Mouse (Mus musculus) MEL (cell line): ENCODE data around the gene Spsb2. TPM values are rescaled to one million over a fixed set of nuclear protein-coding genes. Genes with fewer than 3 reads are reported as not detected.

Source experiments
- DNase-seq: peaks from one replicate; pipeline ENCODE4 v3.0.0; 2011; ENCODE audit warnings: low read depth, low spot score
- H3K27ac ChIP-seq: 2 replicates; pipeline ENCODE4 v1.5.1; 2012; ENCODE audit warnings: low read depth, mild to moderate bottlenecking, control low read depth, low read length, moderate library complexity; ENCODE audit not compliant: control insufficient read depth
- H3K27me3 ChIP-seq, 2 experiments: fragments of 150-350 bp in 1 of 2; sonication (generic) in 1 of 2; 2 replicates each; pipeline ENCODE4 v1.6.1; 2012; ENCODE audit warnings: low read length in 2 of 2, mild to moderate bottlenecking in 2 of 2, improper control_type of control experiment in 1 of 2, moderate library complexity in 1 of 2; ENCODE audit not compliant: insufficient read depth in 2 of 2, control insufficient read depth in 1 of 2
- H3K36me3 ChIP-seq, 2 experiments: 2 replicates each; pipeline ENCODE4 v1.6.1; 2012 to 2014; ENCODE audit warnings: low read length in 2 of 2, improper control_type of control experiment in 1 of 2, inconsistent platforms in 1 of 2, mild to moderate bottlenecking in 1 of 2; ENCODE audit not compliant: insufficient read depth in 2 of 2, control insufficient read depth in 1 of 2
- H3K4me1 ChIP-seq, 2 experiments: fragments of 150-350 bp in 1 of 2; sonication (generic) in 1 of 2; 2 replicates each; pipeline ENCODE4 v1.6.1; 2012; ENCODE audit warnings: low read length in 2 of 2, improper control_type of control experiment in 1 of 2, mild to moderate bottlenecking in 1 of 2; ENCODE audit not compliant: insufficient read depth in 2 of 2, control insufficient read depth in 1 of 2
- H3K4me3 ChIP-seq, 2 experiments: fragments of 150-350 bp in 1 of 2; sonication (generic) in 1 of 2; 2 replicates each; pipeline ENCODE4 v1.5.1; 2012; ENCODE audit warnings: low read depth in 2 of 2, low read length in 2 of 2, mild to moderate bottlenecking in 2 of 2, moderate library complexity in 2 of 2, control low read depth in 1 of 2, improper control_type of control experiment in 1 of 2; ENCODE audit not compliant: control insufficient read depth in 1 of 2, insufficient read depth in 1 of 2
- H3K79me2 ChIP-seq: 2 replicates; pipeline ENCODE4 v1.6.1; 2012; ENCODE audit warnings: mild to moderate bottlenecking, low read length, moderate library complexity; ENCODE audit not compliant: control insufficient read depth, poor library complexity, insufficient read depth
- H3K9ac ChIP-seq: 2 replicates; pipeline ENCODE4 v1.6.1; 2012; ENCODE audit warnings: low read depth, mild to moderate bottlenecking, control low read depth, low read length, moderate library complexity; ENCODE audit not compliant: control insufficient read depth, poor library complexity, severe bottlenecking
- H3K9me3 ChIP-seq: fragments of 150-350 bp; sonication (generic); replicated peaks from 2 replicates; pipeline ENCODE4 v1.6.1; 2012; ENCODE audit warnings: mild to moderate bottlenecking, low read length, improper control_type of control experiment, moderate library complexity; ENCODE audit not compliant: insufficient read depth
- BHLHE40 ChIP-seq: IDR thresholded peaks from 2 replicates; pipeline ENCODE4 v1.6.1; 2012; ENCODE audit warnings: low read depth, mild to moderate bottlenecking, inconsistent platforms, low read length, improper control_type of control experiment, borderline replicate concordance
- CHD2 ChIP-seq: IDR thresholded peaks from 2 replicates; pipeline ENCODE4 v1.6.1; 2011; ENCODE audit warnings: low read length, improper control_type of control experiment
- ELF1 ChIP-seq: IDR thresholded peaks from 2 replicates; pipeline ENCODE4 v1.6.1; 2014; ENCODE audit warnings: low read depth, mild to moderate bottlenecking, inconsistent platforms, low read length, improper control_type of control experiment, moderate library complexity
- EP300 ChIP-seq, 2 experiments: IDR thresholded peaks; 2 replicates each; pipeline ENCODE4 v1.6.1; 2011; ENCODE audit warnings: improper control_type of control experiment in 2 of 2, low read length in 2 of 2, low read depth in 1 of 2, mild to moderate bottlenecking in 1 of 2
- ETS1 ChIP-seq: IDR thresholded peaks from 2 replicates; pipeline ENCODE4 v1.6.1; 2012; ENCODE audit warnings: low read depth, mild to moderate bottlenecking, inconsistent platforms, low read length, improper control_type of control experiment, moderate library complexity
- GABPA ChIP-seq: IDR thresholded peaks from 2 replicates; pipeline ENCODE4 v1.6.1; 2012; ENCODE audit warnings: low read depth, mild to moderate bottlenecking, inconsistent platforms, low read length, improper control_type of control experiment, moderate library complexity
- GATA1 ChIP-seq: IDR thresholded peaks from 2 replicates; pipeline ENCODE4 v1.6.1; 2011; ENCODE audit warnings: low read depth, low read length, improper control_type of control experiment
- HCFC1 ChIP-seq: IDR thresholded peaks from 2 replicates; pipeline ENCODE4 v1.6.1; 2012; ENCODE audit warnings: low read depth, mild to moderate bottlenecking, inconsistent platforms, low read length, improper control_type of control experiment, moderate library complexity
- JUND ChIP-seq: IDR thresholded peaks from 2 replicates; pipeline ENCODE4 v1.6.1; 2011; ENCODE audit warnings: low read depth, mild to moderate bottlenecking, improper control_type of control experiment, low read length
- MAZ ChIP-seq: IDR thresholded peaks from 2 replicates; pipeline ENCODE4 v1.6.1; 2012; ENCODE audit warnings: low read depth, mild to moderate bottlenecking, inconsistent platforms, low read length, improper control_type of control experiment
- MXI1 ChIP-seq: IDR thresholded peaks from 2 replicates; pipeline ENCODE4 v1.6.1; 2011; ENCODE audit warnings: mild to moderate bottlenecking, low read depth, low read length, improper control_type of control experiment
- MYC ChIP-seq: IDR thresholded peaks from 2 replicates; pipeline ENCODE4 v1.6.1; 2011; ENCODE audit warnings: low read depth, mild to moderate bottlenecking, low read length, improper control_type of control experiment, moderate library complexity
- NELFE ChIP-seq: IDR thresholded peaks from 2 replicates; pipeline ENCODE4 v1.6.1; 2011; ENCODE audit warnings: low read depth, low read length, improper control_type of control experiment
- POLR2AphosphoS2 ChIP-seq: IDR thresholded peaks from 2 replicates; pipeline ENCODE4 v1.6.1; 2011; ENCODE audit warnings: low read length, improper control_type of control experiment
- POLR2AphosphoS5 ChIP-seq: IDR thresholded peaks from 2 replicates; pipeline ENCODE4 v1.6.1; 2012; ENCODE audit warnings: low read depth, borderline replicate concordance, mild to moderate bottlenecking, inconsistent platforms, low read length, moderate library complexity, mixed read lengths
- RAD21 ChIP-seq: IDR thresholded peaks from 2 replicates; pipeline ENCODE4 v1.6.1; 2011; ENCODE audit warnings: mild to moderate bottlenecking, low read depth, low read length, improper control_type of control experiment
- RCOR1 ChIP-seq: IDR thresholded peaks from 2 replicates; pipeline ENCODE4 v1.6.1; 2012; ENCODE audit warnings: low read depth, mild to moderate bottlenecking, inconsistent platforms, low read length, improper control_type of control experiment
- SIN3A ChIP-seq: IDR thresholded peaks from 2 replicates; pipeline ENCODE4 v1.6.1; 2012; ENCODE audit warnings: low read length, improper control_type of control experiment, inconsistent platforms
- SMC3 ChIP-seq: IDR thresholded peaks from 2 replicates; pipeline ENCODE4 v1.6.1; 2011; ENCODE audit warnings: low read depth, low read length, improper control_type of control experiment
- TCF12 ChIP-seq: IDR thresholded peaks from 2 replicates; pipeline ENCODE4 v1.6.1; 2014; ENCODE audit warnings: low read depth, mild to moderate bottlenecking, inconsistent platforms, low read length, improper control_type of control experiment, moderate library complexity
- UBTF ChIP-seq: IDR thresholded peaks from 2 replicates; pipeline ENCODE4 v1.6.1; 2012; ENCODE audit warnings: low read depth, mild to moderate bottlenecking, inconsistent platforms, low read length, improper control_type of control experiment, moderate library complexity, borderline replicate concordance; ENCODE audit not compliant: insufficient read depth
- USF1 ChIP-seq: IDR thresholded peaks from 2 replicates; pipeline ENCODE4 v1.6.1; 2014; ENCODE audit warnings: low read depth, mild to moderate bottlenecking, inconsistent platforms, low read length, improper control_type of control experiment, moderate library complexity
- USF2 ChIP-seq, 2 experiments: IDR thresholded peaks; 2 replicates each; pipeline ENCODE4 v1.6.1; 2011 to 2012; ENCODE audit warnings: improper control_type of control experiment in 2 of 2, low read length in 2 of 2, borderline replicate concordance in 1 of 2, inconsistent platforms in 1 of 2, low read depth in 1 of 2, mild to moderate bottlenecking in 1 of 2; ENCODE audit not compliant: insufficient read depth in 1 of 2
- ZC3H11A ChIP-seq: IDR thresholded peaks from 2 replicates; pipeline ENCODE4 v1.6.1; 2012; ENCODE audit warnings: low read depth, mild to moderate bottlenecking, inconsistent platforms, low read length, improper control_type of control experiment
- ZMIZ1 ChIP-seq: IDR thresholded peaks from 2 replicates; pipeline ENCODE4 v1.6.1; 2012; ENCODE audit warnings: low read depth, mild to moderate bottlenecking, inconsistent platforms, low read length, improper control_type of control experiment, moderate library complexity
- ZNF384 ChIP-seq: IDR thresholded peaks from 2 replicates; pipeline ENCODE4 v1.6.1; 2012; ENCODE audit warnings: low read depth, mild to moderate bottlenecking, inconsistent platforms, low read length, improper control_type of control experiment
- polyA plus RNA-seq, 2 experiments: library from polyadenylated mRNA; stranded (reverse) in 1 of 2; unstranded in 1 of 2; fragments of >175 nt in 1 of 2; fragments of >200 nt in 1 of 2; gene quantifications; 2 replicates each; pipeline versions ENCODE4 v1.2.1 to v1.2.4; 2012; ENCODE audit warnings: low replicate concordance in 2 of 2, low read depth in 1 of 2; ENCODE audit not compliant: insufficient read length in 2 of 2, insufficient read depth in 1 of 2, missing spikeins in 1 of 2
- total RNA-seq: library from RNA; depleted of rRNA; stranded (reverse); fragments of 300-350 nt; gene quantifications from 2 replicates; pipeline ENCODE4 v1.2.3, GENCODE M21; 2012

Gene Spsb2
- total and polyA plus RNA-seq, 3 experiments: 7.3 to 7.7 TPM; not detected in 1

- no peaks in the 10 kb centered on the region; the same call in 1 of the 2 replicates for H3K79me2 ChIP-seq
- TF ChIP-seq MXI1 (no peak), UBTF (peak; percentile 4; the same call in 1 of the 2 replicates), BHLHE40 (no peak)
- peak overlapping the region; percentile 71 for H3K9ac ChIP-seq
- no peaks in the 10 kb centered on the region for H3K9me3 ChIP-seq
- H3K27ac ChIP-seq: no peak overlapping the region
- peaks cover 0 to 15% of the 10 kb centered on the region in 2 experiments; a peak in 2 of 4 replicates for H3K4me1 ChIP-seq
- peak; percentile 61 for DNase-seq
- peak overlapping the region; percentile 75 to 80 for H3K4me3 ChIP-seq
- H3K27me3 ChIP-seq: peaks cover 0 to 2% of the 10 kb centered on the region in 2 experiments; a peak in 1 of 4 replicates
- H3K36me3 ChIP-seq: peaks cover 0 to 6% of the 10 kb centered on the region in 2 experiments; a peak in 1 of 4 replicates
These were observed 39.8 kb upstream of the Spsb2 start for GRCm38 (mm10) chr6:124768704-124769044.

DNA sequence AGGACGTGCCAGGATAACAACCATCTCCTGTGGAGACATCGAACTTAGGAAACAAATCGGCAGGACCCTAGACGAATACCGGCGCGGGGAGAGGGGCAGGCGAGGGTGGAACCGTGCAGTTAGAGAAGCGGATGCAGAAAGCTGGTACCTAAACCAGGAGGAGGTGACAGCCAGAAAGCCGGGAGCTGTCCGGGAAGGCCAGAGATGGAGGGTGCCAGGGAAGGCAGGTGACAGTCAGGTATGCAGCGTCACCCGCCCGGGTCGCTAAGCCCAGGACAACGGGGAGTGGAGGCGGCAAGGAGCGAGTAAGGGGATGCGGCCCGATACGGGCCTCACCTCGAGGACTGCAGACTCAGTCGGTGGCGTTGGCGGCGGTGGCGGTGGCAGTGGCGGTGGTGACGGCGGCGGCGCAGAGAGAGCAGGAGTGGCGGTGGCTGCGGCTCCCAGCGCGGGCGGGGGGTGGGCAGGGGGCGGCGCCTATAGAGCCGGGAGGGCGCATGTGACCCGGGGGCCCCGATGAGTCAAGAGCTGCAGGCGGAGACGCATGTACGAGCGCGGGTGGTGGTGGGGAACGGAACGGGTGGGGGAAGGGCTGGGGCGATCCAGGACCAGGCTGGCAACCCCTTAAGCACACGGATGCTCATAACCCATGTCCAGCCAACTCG is 39.2 kb upstream of the Spsb2 start, which contains the start of gene Eno2:
Gene Eno2, minus strand, starts transcription at position 573 of the 665 bp plus-strand sequence.
- peak within 1 kb of the TSS; percentile 75 to 80 for H3K4me3 ChIP-seq
- H3K27ac ChIP-seq: no peak within 1 kb of the TSS; the same call in 1 of the 2 replicates

More for the DNA sequence above, 39.2 kb upstream of the Spsb2 start, which contains the start of gene Eno2:
- peaks cover 1 to 2% of the 10 kb centered on the region in 2 experiments; a peak in 3 of 4 replicates for H3K27me3 ChIP-seq
- no peaks in the 10 kb centered on the region; the same call in 1 of the 2 replicates for H3K79me2 ChIP-seq
- H3K9ac ChIP-seq: peak within 1 kb of the TSS; percentile 71
- no peak for TF ChIP-seq TCF12
- TF ChIP-seq NELFE: 0 out of 2 replicates have a peak, but pooled peaks have one; percentile 28
- TF ChIP-seq SMC3: no peak
- 0 out of 4 replicates have a peak, but pooled peaks of 1 of the 2 experiments have one; percentile 5 for TF ChIP-seq EP300 (IDR thresholded peaks at IDR 0.05; ENCODE audit: low read depth in 1 of 2, low read length in 2 of 2)
- no peak for TF ChIP-seq MYC
- TF ChIP-seq JUND: no peak
- TF ChIP-seq RCOR1: no peak
- no peak for TF ChIP-seq USF2 (IDR thresholded peaks at IDR 0.05; ENCODE audit: borderline replicate concordance in 1 of 2, insufficient read depth in 1 of 2, low read depth in 1 of 2, low read length in 2 of 2)
- no peak for TF ChIP-seq POLR2AphosphoS2
- TF ChIP-seq RAD21: no peak
- TF ChIP-seq GATA1: no peak
- peak; percentile 29; the same call in 1 of the 2 replicates for TF ChIP-seq SIN3A
- peak; percentile 20; the same call in 1 of the 2 replicates for TF ChIP-seq ELF1
- no peak for TF ChIP-seq ZNF384
- peak; percentile 39; the same call in 1 of the 2 replicates for TF ChIP-seq ZMIZ1
- no peak for TF ChIP-seq POLR2AphosphoS5
- TF ChIP-seq USF1: peak; percentile 86
- TF ChIP-seq MAZ: peak; percentile 87; the same call in 1 of the 2 replicates
- TF ChIP-seq ZC3H11A: no peak
- TF ChIP-seq ETS1: no peak
- TF ChIP-seq HCFC1: peak; percentile 50
- peak; percentile 21; the same call in 1 of the 2 replicates for TF ChIP-seq CHD2
- TF ChIP-seq GABPA: no peak
- peaks cover 0 to 15% of the 10 kb centered on the region in 2 experiments; a peak in 2 of 4 replicates for H3K4me1 ChIP-seq
- no peaks in the 10 kb centered on the region for H3K9me3 ChIP-seq
- DNase-seq: peak; percentile 79
- H3K36me3 ChIP-seq: peaks cover 0 to 6% of the 10 kb centered on the region in 2 experiments; a peak in 1 of 4 replicates
